Mouse (Mus musculus): ENCODE results near the gene Fpr1. TPM values are rescaled to one million over a fixed set of nuclear protein-coding genes. Genes with fewer than 3 reads are reported as not detected.
"Not testable (repeated sequence)": the region's sequence is repeated elsewhere in the genome, so short reads cannot be mapped to it uniquely, and the experiment has no call there.

Fpr1 gene
- polyA plus RNA-seq, 1 experiment from 2014 or later: 1.7 TPM

GRCm38 (mm10) chr17:17857446-17857845 lies 26.3 kb downstream of the Fpr1 start:
- Histone ChIP-seq H3K9me3 (ENCODE audit: control insufficient read depth, low read length) (no peaks in the 10 kb centered on the region), H3K4me1 (replicated peaks; ENCODE audit: control insufficient read depth, insufficient read depth, low read length) (no peaks in the 10 kb centered on the region), H3K36me3 (ENCODE audit: control insufficient read depth, insufficient read depth, low read length) (no peaks in the 10 kb centered on the region), H3K4me3 (ENCODE audit: low read length) (no peak overlapping the region), H3K27me3 (ENCODE audit: control insufficient read depth, insufficient read depth, low read depth, low read length) (no peaks in the 10 kb centered on the region), H3K4me2 (ENCODE audit: low read depth, low read length) (no peak overlapping the region), H3K9ac (ENCODE audit: low read length) (no peak overlapping the region), H3K27ac (ENCODE audit: low read length) (no peak overlapping the region)
- WGBS: 63% methylated on average over 1 of the region's 1 CpGs
- no peak for ATAC-seq (ENCODE audit: low read depth)

GRCm38 (mm10) chr17:17856612-17857011 lies 27.1 kb downstream of the Fpr1 start:
- Histone ChIP-seq H3K4me1 (replicated peaks; ENCODE audit: control insufficient read depth, insufficient read depth, low read length) (no peaks in the 10 kb centered on the region), H3K4me2 (ENCODE audit: low read depth, low read length) (no peak overlapping the region), H3K27ac (ENCODE audit: low read length) (no peak overlapping the region), H3K9me3 (ENCODE audit: control insufficient read depth, low read length) (no peaks in the 10 kb centered on the region), H3K9ac (ENCODE audit: low read length) (no peak overlapping the region), H3K36me3 (ENCODE audit: control insufficient read depth, insufficient read depth, low read length) (no peaks in the 10 kb centered on the region), H3K4me3 (ENCODE audit: low read length) (no peak overlapping the region), H3K27me3 (ENCODE audit: control insufficient read depth, insufficient read depth, low read depth, low read length) (no peaks in the 10 kb centered on the region)
- ATAC-seq (ENCODE audit: low read depth): no peak
- WGBS: 45% methylated on average over 1 of the region's 1 CpGs

GRCm38 (mm10) chr17:17855064-17855838 lies 28.5 kb downstream of the Fpr1 start, which contains the start of gene Has1:
Has1 (minus strand) TSS chr17:17855205.
- Histone ChIP-seq H3K9me3 (ENCODE audit: control insufficient read depth, low read length) (no peaks in the 10 kb centered on the region), H3K27ac (ENCODE audit: low read length) (no peak within 1 kb of the TSS), H3K9ac (ENCODE audit: low read length) (no peak within 1 kb of the TSS), H3K27me3 (ENCODE audit: control insufficient read depth, insufficient read depth, low read depth, low read length) (no peaks in the 10 kb centered on the region), H3K4me3 (ENCODE audit: low read length) (no peak within 1 kb of the TSS), H3K4me1 (replicated peaks; ENCODE audit: control insufficient read depth, insufficient read depth, low read length) (no peaks in the 10 kb centered on the region), H3K4me2 (ENCODE audit: low read depth, low read length) (no peak within 1 kb of the TSS), H3K36me3 (ENCODE audit: control insufficient read depth, insufficient read depth, low read length) (no peaks in the 10 kb centered on the region)
- ATAC-seq (ENCODE audit: low read depth): peak; percentile 49; the same call in 1 of the 2 replicates
- 23% methylated on average over 8 of the region's 8 CpGs for WGBS

- H3K4me1 ChIP-seq (replicated peaks; ENCODE audit: control insufficient read depth, insufficient read depth, low read length): no peaks in the 10 kb centered on the region
- H3K4me2 ChIP-seq (ENCODE audit: low read depth, low read length): 0 out of 2 replicates have a peak overlapping the region, but pooled peaks have one; percentile 14
- H3K36me3 ChIP-seq (ENCODE audit: control insufficient read depth, insufficient read depth, low read length): 0 out of 2 replicates have a peak, but pooled peaks cover 2% of the 10 kb centered on the region
- no peak overlapping the region for H3K9ac ChIP-seq (ENCODE audit: low read length)
- H3K27ac ChIP-seq (ENCODE audit: low read length): no peak overlapping the region
- H3K4me3 ChIP-seq (ENCODE audit: low read length): no peak overlapping the region
- no peaks in the 10 kb centered on the region for H3K9me3 ChIP-seq (ENCODE audit: control insufficient read depth, low read length)
- ATAC-seq (ENCODE audit: low read depth): 0 out of 2 replicates have a peak, but pooled peaks have one; percentile 20
- 29% methylated on average over 55 of the region's 55 CpGs for WGBS
- H3K27me3 ChIP-seq (ENCODE audit: control insufficient read depth, insufficient read depth, low read depth, low read length): no peaks in the 10 kb centered on the region
Observed at GRCm38 (mm10) chr17:17849906-17850712, 33.6 kb downstream of the Fpr1 start.

GRCm38 (mm10) chr17:17848988-17849387 lies 34.8 kb downstream of the Fpr1 start:
- Histone ChIP-seq H3K9ac (ENCODE audit: low read length) (no peak overlapping the region), H3K4me2 (ENCODE audit: low read depth, low read length) (no peak overlapping the region), H3K36me3 (ENCODE audit: control insufficient read depth, insufficient read depth, low read length) (0 out of 2 replicates have a peak, but pooled peaks cover 2% of the 10 kb centered on the region), H3K4me3 (ENCODE audit: low read length) (no peak overlapping the region), H3K9me3 (ENCODE audit: control insufficient read depth, low read length) (no peaks in the 10 kb centered on the region), H3K27ac (ENCODE audit: low read length) (no peak overlapping the region), H3K4me1 (replicated peaks; ENCODE audit: control insufficient read depth, insufficient read depth, low read length) (no peaks in the 10 kb centered on the region), H3K27me3 (ENCODE audit: control insufficient read depth, insufficient read depth, low read depth, low read length) (no peaks in the 10 kb centered on the region)
- WGBS: 68% methylated on average over 2 of the region's 2 CpGs
- ATAC-seq (ENCODE audit: low read depth): no peak

- Histone ChIP-seq H3K27me3 (ENCODE audit: control insufficient read depth, insufficient read depth, low read depth, low read length) (no peaks in the 10 kb centered on the region), H3K27ac (ENCODE audit: low read length) (no peak overlapping the region), H3K4me1 (replicated peaks; ENCODE audit: control insufficient read depth, insufficient read depth, low read length) (no peaks in the 10 kb centered on the region), H3K9me3 (ENCODE audit: control insufficient read depth, low read length) (no peaks in the 10 kb centered on the region), H3K36me3 (ENCODE audit: control insufficient read depth, insufficient read depth, low read length) (peaks cover 14% of the 10 kb centered on the region), H3K9ac (ENCODE audit: low read length) (no peak overlapping the region), H3K4me3 (ENCODE audit: low read length) (no peak overlapping the region), H3K4me2 (ENCODE audit: low read depth, low read length) (no peak overlapping the region)
- ATAC-seq (ENCODE audit: low read depth): no peak
- WGBS: 70% methylated on average over 10 of the region's 10 CpGs
Observed at GRCm38 (mm10) chr17:17845187-17846027, 38.3 kb downstream of the Fpr1 start.

GRCm38 (mm10) chr17:17844606-17845005 lies 39.1 kb downstream of the Fpr1 start:
- H3K4me1 ChIP-seq (replicated peaks; ENCODE audit: control insufficient read depth, insufficient read depth, low read length); H3K27me3 ChIP-seq (ENCODE audit: control insufficient read depth, insufficient read depth, low read depth, low read length); H3K9ac ChIP-seq (ENCODE audit: low read length); H3K9me3 ChIP-seq (ENCODE audit: control insufficient read depth, low read length); H3K4me2 ChIP-seq (ENCODE audit: low read depth, low read length); H3K4me3 ChIP-seq (ENCODE audit: low read length); H3K27ac ChIP-seq (ENCODE audit: low read length); ATAC-seq (ENCODE audit: low read depth): not testable (repeated sequence)
- peaks cover 22% of the 10 kb centered on the region for H3K36me3 ChIP-seq (ENCODE audit: control insufficient read depth, insufficient read depth, low read length)
- 55% methylated on average over 3 of the region's 3 CpGs for WGBS

- 68% methylated on average over 27 of the region's 27 CpGs for WGBS
- ATAC-seq (ENCODE audit: low read depth): peak; percentile 64
- no peak overlapping the region for H3K4me2 ChIP-seq (ENCODE audit: low read depth, low read length)
Observed at GRCm38 (mm10) chr17:17843534-17844261, 40.0 kb downstream of the Fpr1 start.

More at GRCm38 (mm10) chr17:17843534-17844261, 40.0 kb downstream of the Fpr1 start:
- H3K27ac ChIP-seq (ENCODE audit: low read length): no peak overlapping the region
- H3K4me3 ChIP-seq (ENCODE audit: low read length): no peak overlapping the region
- no peak overlapping the region for H3K9ac ChIP-seq (ENCODE audit: low read length)
- H3K9me3 ChIP-seq (ENCODE audit: control insufficient read depth, low read length): no peaks in the 10 kb centered on the region
- peaks cover under 1% of the 10 kb centered on the region; the same call in 1 of the 2 replicates for H3K4me1 ChIP-seq (replicated peaks; ENCODE audit: control insufficient read depth, insufficient read depth, low read length)
- no peaks in the 10 kb centered on the region for H3K27me3 ChIP-seq (ENCODE audit: control insufficient read depth, insufficient read depth, low read depth, low read length)
- H3K36me3 ChIP-seq (ENCODE audit: control insufficient read depth, insufficient read depth, low read length): peaks cover 24% of the 10 kb centered on the region

Data from lung, embryonic 16.5 days (tissue).